ENCODE assay signal across 9 mouse cellular contexts in genomic region chr8:123126193-123126816, GRCm38 (mm10). TPM values are rescaled to one million over a fixed set of nuclear protein-coding genes. Genes with fewer than 3 reads are reported as not detected.
DNase-seq lines count a peak whose midpoint lies in the region; ATAC-seq and TF ChIP-seq lines count a peak whose summit lies in the region.
"Had no signal": no experiment of that assay in that cellular context is flagged by ENCODE, and none has a peak within 500 bp of the region (broad histone marks: within the 10 kb centered on the region; RNA-seq: fewer than 3 reads in every experiment).

No protein-coding gene starts in this region.

- ATAC-seq in inflammation-experienced regulatory T-cells, adult 6 months: no peak

- no peak overlapping the region for H3K27ac ChIP-seq in thymus, adult 2 months (ENCODE audit: control insufficient read depth, insufficient read depth, low read length)
- H3K27ac ChIP-seq: embryonic facial prominence, embryonic 15.5 days had no signal

- TF ChIP-seq CTCF in thymus, adult 2 months (IDR thresholded peaks at IDR 0.05; ENCODE audit: borderline replicate concordance, control insufficient read depth, extremely low read depth, insufficient read depth, low read length, poor library complexity): no peak

- DNase-seq in adrenal gland, adult 2 months: peak; percentile 39
- no peak for DNase-seq in adrenal gland, postnatal 25 days
- peak; percentile 26 for DNase-seq in thymus, postnatal 14 days
- no peak for DNase-seq in thymus, adult 2 months
- peak; percentile 82 for DNase-seq in kidney, postnatal 10 days
- DNase-seq in lung, postnatal 36 days: peak; percentile 66
- no peak for DNase-seq in right cerebral cortex, postnatal 4 days

- no peaks in the 10 kb centered on the region for H3K36me3 ChIP-seq in thymus, adult 2 months (ENCODE audit: control insufficient read depth, insufficient read depth, low read length)
- H3K36me3 ChIP-seq: embryonic facial prominence, embryonic 15.5 days had no signal

- no peak overlapping the region for H3K4me3 ChIP-seq in thymus, adult 2 months (ENCODE audit: control insufficient read depth, insufficient read depth, low read length)
- H3K4me3 ChIP-seq: embryonic facial prominence, embryonic 15.5 days had no signal

- no peaks in the 10 kb centered on the region for H3K27me3 ChIP-seq in thymus, adult 2 months (ENCODE audit: control insufficient read depth, insufficient read depth, low read length)
- H3K27me3 ChIP-seq: embryonic facial prominence, embryonic 15.5 days had no signal

- TF ChIP-seq POLR2A in thymus, adult 2 months (IDR thresholded peaks at IDR 0.05; ENCODE audit: control insufficient read depth, extremely low read depth, insufficient read depth, low read length, poor library complexity): no peak

- no peaks in the 10 kb centered on the region for H3K4me1 ChIP-seq in thymus, adult 2 months (replicated peaks; ENCODE audit: control insufficient read depth, insufficient read depth, low read length)

- 26% methylated on average over 19 of the region's 19 CpGs for WGBS in thymus, adult 2 months

RNA-seq across cellular contexts. Expression of gene Cpne7, which starts 9.1 kb away (rescaled TPM):
- total RNA-seq in adrenal gland, adult 2 months (2021): 1 to 10 TPM; 3.8 to 5.7 TPM
- 5.1 and 6.1 TPM in 2 replicates for polyA plus RNA-seq in adrenal gland, adult 2 months (2012; rRNA removed)
- 4.6 and 6.4 TPM in 2 replicates for total RNA-seq in adrenal gland, postnatal 25 days (2021)
- 2.1 and 3.1 TPM in 2 replicates for polyA plus RNA-seq in thymus, adult 2 months (2012; rRNA removed)
- 10 to 100 TPM in 1 of 3 experiments, 1 to 10 TPM in 2; 1.2 to 13.6 (median 6.6) TPM for polyA plus RNA-seq in inflammation-experienced regulatory T-cells, adult 6 months (2017; shearing (Covaris generic))

RNA-seq across cellular contexts. Expression of gene Rpl13, which starts 24.2 kb away (rescaled TPM):
- total RNA-seq in adrenal gland, adult 2 months (2021): 100 to 1,000 TPM; 419 to 701 TPM
- 2,347 and 2,800 TPM in 2 replicates for polyA plus RNA-seq in adrenal gland, adult 2 months (2012; rRNA removed)
- total RNA-seq in adrenal gland, postnatal 25 days (2021): 560 and 633 TPM in 2 replicates
- 3,303 and 3,543 TPM in 2 replicates for polyA plus RNA-seq in thymus, adult 2 months (2012; rRNA removed)
- polyA plus RNA-seq in inflammation-experienced regulatory T-cells, adult 6 months (2017; shearing (Covaris generic)): 1,000 to 10,000 TPM; 1,514 to 2,679 (median 2,672) TPM

RNA-seq across cellular contexts. Expression of gene Sult5a1, which starts 31.8 kb away (rescaled TPM):
- total RNA-seq in adrenal gland, adult 2 months (2021): 10 to 100 TPM in 1 of 2 experiments, 1 to 10 TPM in 1; 7.6 to 10.1 TPM
- 18.8 and 20.4 TPM in 2 replicates for polyA plus RNA-seq in adrenal gland, adult 2 months (2012; rRNA removed)
- 5.3 and 5.5 TPM in 2 replicates for total RNA-seq in adrenal gland, postnatal 25 days (2021)
- 12.4 and 17.5 TPM in 2 replicates for polyA plus RNA-seq in thymus, adult 2 months (2012; rRNA removed)
- polyA plus RNA-seq in inflammation-experienced regulatory T-cells, adult 6 months (2017; shearing (Covaris generic)): under 1 TPM in 1 of 3 experiments, not detected in 2; 0.20 TPM

RNA-seq across cellular contexts. Expression of gene Dpep1, which starts 59.7 kb away (rescaled TPM):
- 10 to 100 TPM; 52.8 to 57.4 TPM for total RNA-seq in adrenal gland, adult 2 months (2021)
- 50.3 and 62.4 TPM in 2 replicates for polyA plus RNA-seq in adrenal gland, adult 2 months (2012; rRNA removed)
- total RNA-seq in adrenal gland, postnatal 25 days (2021): 30.1 and 32.6 TPM in 2 replicates
- polyA plus RNA-seq in thymus, adult 2 months (2012; rRNA removed): 4.5 and 13.2 TPM in 2 replicates
- polyA plus RNA-seq in inflammation-experienced regulatory T-cells, adult 6 months (2017; shearing (Covaris generic)): not detected

Comparison
In these comparisons a context has a peak if more than half of its experiments do, and no peak if none do; other contexts are left out.
1. DNase-seq: peak in adrenal gland, adult 2 months (single experiment), thymus, postnatal 14 days (single experiment), kidney, postnatal 10 days (single experiment) and lung, postnatal 36 days (single experiment); none in adrenal gland, postnatal 25 days (single experiment), thymus, adult 2 months (single experiment) and right cerebral cortex, postnatal 4 days (single experiment).
2. RNA of gene Sult5a1, which starts 31.8 kb away (polyA plus RNA-seq): 18.8 to 20.4 TPM in adrenal gland, adult 2 months and 12.4 to 17.5 TPM in thymus, adult 2 months; 0.20 TPM in inflammation-experienced regulatory T-cells, adult 6 months; every median in the first group is over 10 times any median in the second.